Mouse (Mus musculus) CH12.LX (cell line): Measurements from ENCODE around the gene Phlda3.

Source experiments
- POLR2A ChIP-seq: IDR thresholded peaks from 2 replicates; pipeline ENCODE4 v1.6.1; 2011; ENCODE audit warnings: low read depth, mild to moderate bottlenecking, improper control_type of control experiment, low read length
- POLR2AphosphoS2 ChIP-seq: IDR thresholded peaks from 2 replicates; pipeline ENCODE4 v1.6.1; 2011; ENCODE audit warnings: low read depth, low read length, improper control_type of control experiment
- UBTF ChIP-seq: IDR thresholded peaks from 2 replicates; pipeline ENCODE4 v1.6.1; 2012; ENCODE audit warnings: low read depth, mild to moderate bottlenecking, inconsistent platforms, low read length, improper control_type of control experiment, moderate library complexity

- no peak for TF ChIP-seq UBTF
- TF ChIP-seq POLR2A = no peak
- no peak for TF ChIP-seq POLR2AphosphoS2
These were observed 48.6 kb downstream of the Phlda3 start for GRCm38 (mm10) chr1:135814531-135814930.
